8 mouse cellular contexts compared by ENCODE assay signal in genomic region chr9:66795464-66796324, GRCm38 (mm10). TPM values are rescaled to one million over a fixed set of nuclear protein-coding genes. Genes with fewer than 3 reads are reported as not detected.
A peak's percentile ranks its signal among the peaks of the same experiment; 100 is the strongest.
DNase-seq lines count a peak whose midpoint lies in the region; ATAC-seq lines count a peak whose summit lies in the region.

Aph1b (minus strand) TSS chr9:66795490.

- H3K36me3 ChIP-seq in hindbrain, embryonic 11.5 days (ENCODE audit: control insufficient read depth, insufficient read depth, low read length) = no peaks in the 10 kb centered on the region

- H3K27me3 ChIP-seq in hindbrain, embryonic 11.5 days (ENCODE audit: control insufficient read depth, insufficient read depth, low read length) = no peaks in the 10 kb centered on the region

- peak within 1 kb of the TSS; percentile 86 for H3K27ac ChIP-seq in hindbrain, embryonic 11.5 days (ENCODE audit: low read depth, low read length)

- peak; percentile 100 for DNase-seq in Muller cell, postnatal 12 days (ENCODE audit: inconsistent ontology term)
- peak; percentile 99 for DNase-seq in cerebellum, adult 9-11 months
- peak; percentile 91 to 95 for DNase-seq in frontal cortex, adult 2 months (ENCODE audit: extremely low spot score in 1 of 2, low spot score in 1 of 2)
- peak; percentile 96 for DNase-seq in hindbrain, embryonic 11.5 days (ENCODE audit: low spot score)
- DNase-seq in layer of hippocampus, postnatal 10 days (ENCODE audit: low spot score in 2 of 2) = peak; percentile 89 to 94
- DNase-seq in lung, postnatal 10 days = peak; percentile 99
- peak; percentile 96 for DNase-seq in ovary, postnatal 36 days (ENCODE audit: low spot score)
- peak; percentile 90 for DNase-seq in thymus, postnatal 25 days

- H3K9ac ChIP-seq in hindbrain, embryonic 11.5 days (ENCODE audit: low read depth, low read length) = peak within 1 kb of the TSS; percentile 78

- H3K4me2 ChIP-seq in hindbrain, embryonic 11.5 days (replicated peaks; ENCODE audit: low read depth, low read length) = peak within 1 kb of the TSS; percentile 81

- H3K4me3 ChIP-seq in hindbrain, embryonic 11.5 days (ENCODE audit: low read depth, low read length) = peak within 1 kb of the TSS; percentile 66

- ATAC-seq in hindbrain, embryonic 11.5 days (ENCODE audit: low FRiP score) = peak; percentile 99

- WGBS in hindbrain, embryonic 11.5 days = 1% methylated on average over 42 of the region's 42 CpGs

- H3K9me3 ChIP-seq in hindbrain, embryonic 11.5 days (ENCODE audit: control insufficient read depth, low read length) = no peaks in the 10 kb centered on the region

- H3K4me1 ChIP-seq in hindbrain, embryonic 11.5 days (replicated peaks; ENCODE audit: control insufficient read depth, insufficient read depth, low read length) = no peaks in the 10 kb centered on the region

RNA-seq across cellular contexts. Expression of gene Aph1b, which starts in this region (rescaled TPM):
- 16.5 and 18.1 TPM in 2 replicates for polyA plus RNA-seq in frontal cortex, adult 2 months (2012; rRNA removed)
- 16.7 and 20.4 TPM in 2 replicates for polyA plus RNA-seq in hindbrain, embryonic 11.5 days (2014; fragmentation: Nextera tagmentation; extraction: Ambion mirVana)
- 10 to 100 TPM; 26.7 to 27.4 TPM for total RNA-seq in layer of hippocampus, postnatal 10 days (2021)

Comparison
In these comparisons a context has a peak if more than half of its experiments do, and no peak if none do; other contexts are left out.
1. Peak in every context shown above with its lines: DNase-seq, ATAC-seq, H3K4me3 ChIP-seq and H3K27ac ChIP-seq.